Mouse (Mus musculus): ENCODE measurements at regions not wholly inside any gene's neighbourhood (a gene's known extent, or its start where the extent isn't known, plus 50 kb on each side); places are given as distances from the start of the nearest gene placed in this dataset.

GRCm38 (mm10) chr15:63557816-63558215 lies 287.2 kb downstream of the Gsdmc2 start:
- TF ChIP-seq CTCF (IDR thresholded peaks at IDR 0.05; ENCODE audit: borderline replicate concordance, control insufficient read depth, extremely low read depth, insufficient read depth, low read length, poor library complexity) (no peak), POLR2A (IDR thresholded peaks at IDR 0.05; ENCODE audit: control insufficient read depth, extremely low read depth, insufficient read depth, low read length, poor library complexity) (no peak)
